Mouse (Mus musculus) embryonic fibroblast, embryonic 13.5 days (primary cell): Measurements from ENCODE around the gene Gm11639.

Experiments used
- CTCF ChIP-seq: IDR thresholded peaks from 2 replicates; pipeline ENCODE4 v1.5.1; 2011; ENCODE audit warnings: mild to moderate bottlenecking, control low read depth, low read length, moderate library complexity, borderline replicate concordance; ENCODE audit not compliant: insufficient read depth
- POLR2A ChIP-seq: IDR thresholded peaks from 2 replicates; pipeline ENCODE4 v1.6.1; 2011; ENCODE audit warnings: low read depth, mild to moderate bottlenecking, control low read depth, low read length, moderate library complexity

GRCm38 (mm10) chr11:105029525-105029924 is 344.0 kb downstream of the Gm11639 start:
- TF ChIP-seq CTCF (no peak), POLR2A (no peak)
